6 mouse cellular contexts compared by ENCODE assay signal in the genomic region with DNA sequence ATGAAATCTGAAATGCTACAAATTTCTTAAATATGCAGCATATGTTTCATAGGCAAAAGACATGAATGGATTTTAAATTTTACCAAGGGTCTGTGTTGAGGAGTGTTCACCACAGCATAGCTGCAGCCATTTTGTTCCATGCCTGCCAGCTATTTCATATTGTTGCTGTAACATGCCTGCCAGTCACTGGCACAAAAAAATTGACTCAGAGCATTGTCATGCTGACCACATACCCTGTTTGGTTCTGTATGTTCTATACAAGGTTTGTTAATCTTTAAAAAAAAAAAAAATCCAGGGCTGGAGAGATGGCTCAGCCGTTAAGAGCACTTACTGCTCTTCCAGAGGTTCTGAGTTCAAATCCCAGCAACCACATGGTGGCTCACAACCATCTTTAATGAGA. TPM values are rescaled to one million over a fixed set of nuclear protein-coding genes. Genes with fewer than 3 reads are reported as not detected.
DNase-seq lines count a peak whose midpoint lies in the region; ATAC-seq and TF ChIP-seq lines count a peak whose summit lies in the region.
"Not testable (repeated sequence)": the region's sequence is repeated elsewhere in the genome, so short reads cannot be mapped to it uniquely, and the experiment has no call there.

No protein-coding gene starts in this region.

- H3K27me3 ChIP-seq in Patski; cerebellum, adult 2 months (ENCODE audit: control insufficient read depth, insufficient read depth, low read length); myocyte (ENCODE audit: control insufficient read depth, insufficient read depth, insufficient read length): not testable (repeated sequence)

- H3ac ChIP-seq in myocyte (ENCODE audit: control insufficient read depth, insufficient read length): not testable (repeated sequence)

- peak; percentile 47 for ATAC-seq in Patski

- not testable (repeated sequence) for TF ChIP-seq POLR2A in cerebellum, adult 2 months (IDR thresholded peaks at IDR 0.05; ENCODE audit: borderline replicate concordance, insufficient read depth, low read length); myocyte (IDR thresholded peaks at IDR 0.05; ENCODE audit: insufficient read length, low read depth)

- not testable (repeated sequence) for H3K79me2 ChIP-seq in myocyte (ENCODE audit: control insufficient read depth, insufficient read depth)

- peak overlapping the region; percentile 58; the same call in 1 of the 2 replicates for H3K27ac ChIP-seq in cerebellum, adult 2 months (ENCODE audit: insufficient read depth, low read length)

- H3K4me2 ChIP-seq in myocyte (ENCODE audit: low read depth): not testable (repeated sequence)

- 56% methylated on average over 1 of the region's 1 CpGs for WGBS in cerebellum, adult 2 months

- POLR2A ChIA-PET in Patski (lab: Charles Lee): interaction anchor here (0.8 to 1.0 kb wide), 2 partner anchors 10 to 16 kb away, joined by 3 read pairs; no protein-coding TSS in a partner anchor

- not testable (repeated sequence) for H3K4me1 ChIP-seq in cerebellum, adult 2 months (ENCODE audit: control insufficient read depth, insufficient read depth, low read length)

- not testable (repeated sequence) for H3K4me3 ChIP-seq in cerebellum, adult 2 months (replicated peaks; ENCODE audit: insufficient read depth, low read depth, low read length); myocyte

- CTCF ChIA-PET in Patski (lab: Charles Lee): interaction anchor here (1.1 to 2.8 kb wide), 7 partner anchors 9 to 95 kb away, joined by 3 to 11 read pairs (median 5); no protein-coding TSS in a partner anchor

- not testable (repeated sequence) for TF ChIP-seq CTCF in Patski (IDR thresholded peaks at IDR 0.05); cerebellum, adult 2 months (IDR thresholded peaks at IDR 0.05; ENCODE audit: borderline replicate concordance, insufficient read depth, low read depth, low read length)

- in situ Hi-C loops in Patski (cut with MboI; ENCODE audit: low pct_unique_long_range_greater_than_20kb): not testable (repeated sequence)

- DNase-seq in 3134 (ENCODE audit: extremely low read depth, insufficient read length, low spot score) (peak; percentile 39), 416B (ENCODE audit: low read depth) (peak; percentile 76)
- not testable (repeated sequence) for DNase-seq in Patski (ENCODE audit: low read depth, low spot score)
- peak in 1 of 2 experiments; percentile 6 for DNase-seq in cerebellum, adult 2 months
- peak; percentile 3 for DNase-seq in heart, adult 11 months

- H3K36me3 ChIP-seq in myocyte (ENCODE audit: control insufficient read depth, insufficient read depth): not testable (repeated sequence)

TF ChIP-seq in myocyte, 11 proteins besides CTCF, POLR2A, EP300 and RAD21:
- TF ChIP-seq CEBPB (IDR thresholded peaks at IDR 0.05; ENCODE audit: insufficient read depth, poor library complexity, severe bottlenecking): 0 out of 2 replicates have a peak, but pooled peaks have one; percentile 41

RNA-seq across cellular contexts. Expression of gene Rpl5, which starts 38.2 kb away (rescaled TPM):
- 68.3 TPM for polyA plus RNA-seq in Patski (2021)
- 75.5 and 81.9 TPM in 2 replicates for polyA plus RNA-seq in cerebellum, adult 2 months (2012; rRNA removed)
- 207 TPM for polyA plus RNA-seq in myocyte (2012; fragmentation: generic; extraction: Trizol)

RNA-seq across cellular contexts. Expression of gene Fam69a, which starts 48.4 kb away (rescaled TPM):
- polyA plus RNA-seq in Patski (2021): 17.0 TPM
- 30.9 and 32.4 TPM in 2 replicates for polyA plus RNA-seq in cerebellum, adult 2 months (2012; rRNA removed)
- polyA plus RNA-seq in myocyte (2012; fragmentation: generic; extraction: Trizol): 8.2 TPM
